Mouse (Mus musculus) liver, postnatal 0 days (tissue): ENCODE measurements around the gene Apoh. TPM values are rescaled to one million over a fixed set of nuclear protein-coding genes. Genes with fewer than 3 reads are reported as not detected.

Experiments used
- ATAC-seq: fragments of 200-750 bp; cut with Nextera tagmentation; 2 replicates; pipeline ENCODE4 v1.8.0; 2017; ENCODE audit warnings: mild to moderate bottlenecking, moderate library complexity
- DNase-seq: peaks from one replicate; pipeline ENCODE4 v3.0.0-alpha.2; 2016
- H3K27ac ChIP-seq: fragments of 300-500 bp; sonication (generic); 2 replicates; pipeline ENCODE4 v1.5.1; 2014; ENCODE audit warnings: antibody characterized with exemption, moderate library complexity, mild to moderate bottlenecking, low read depth
- H3K27me3 ChIP-seq: fragments of 300-500 bp; sonication (generic); 2 replicates; pipeline ENCODE4 v1.6.1; 2014; ENCODE audit warnings: low read length, control low read depth, mixed read lengths; ENCODE audit not compliant: insufficient read depth
- H3K36me3 ChIP-seq: fragments of 300-500 bp; sonication (generic); replicated peaks from 2 replicates; pipeline ENCODE4 v1.6.1; 2014; ENCODE audit warnings: mild to moderate bottlenecking, control low read depth, low read length, moderate library complexity, mixed read lengths; ENCODE audit not compliant: insufficient read depth
- H3K4me1 ChIP-seq: fragments of 300-500 bp; sonication (generic); 2 replicates; pipeline ENCODE4 v1.6.1; 2014; ENCODE audit warnings: antibody characterized with exemption, mild to moderate bottlenecking, control low read depth; ENCODE audit not compliant: insufficient read depth
- H3K4me2 ChIP-seq: fragments of 300-500 bp; sonication (generic); 2 replicates; pipeline ENCODE4 v1.6.1; 2014; ENCODE audit warnings: low read depth, mild to moderate bottlenecking, low read length, moderate library complexity, mixed read lengths
- H3K4me3 ChIP-seq: fragments of 300-500 bp; sonication (generic); 2 replicates; pipeline ENCODE4 v1.5.1; 2014; ENCODE audit warnings: low read depth, low read length
- H3K9ac ChIP-seq: fragments of 300-500 bp; sonication (generic); replicated peaks from 2 replicates; pipeline ENCODE4 v1.6.1; 2014; ENCODE audit warnings: mild to moderate bottlenecking, moderate library complexity
- H3K9me3 ChIP-seq: fragments of 300-500 bp; sonication (generic); 2 replicates; pipeline ENCODE4 v1.6.1; 2016; ENCODE audit warnings: mild to moderate bottlenecking, control low read depth, low read length, mixed read lengths
- CTCF ChIP-seq: sonication (generic); IDR thresholded peaks from 2 replicates; pipeline ENCODE4 v1.5.1; 2016; ENCODE audit warnings: antibody characterized with exemption, low read depth
- EP300 ChIP-seq: IDR thresholded peaks from 2 replicates; pipeline ENCODE4 v1.6.1; 2016; ENCODE audit warnings: antibody characterized with exemption, low read depth, mild to moderate bottlenecking
- WGBS: fragments of 180-500 bp; shearing (Covaris S2); extraction: QIAGEN DNeasy Blood & Tissue Kit; methylation state at CpG from one replicate; pipeline ENCODE4 v1.1.7; 2014; ENCODE audit not compliant: insufficient replicate concordance; 5-methylcytosine and 5-hydroxymethylcytosine counted together
- polyA plus RNA-seq: library from polyadenylated mRNA; unstranded; fragments of >200 nt; fragmentation: Nextera tagmentation; extraction: Ambion mirVana; gene quantifications from 2 replicates; pipeline ENCODE4 v1.2.1, GENCODE M21; 2015

The Apoh gene
- polyA plus RNA-seq, 1 experiment from 2014 or later = 3,365 TPM

GRCm38 (mm10) chr11:108309791-108310190 is 33.4 kb upstream of the Apoh start:
- DNase-seq (no peak), ATAC-seq (no peak)
- peaks cover 30% of the 10 kb centered on the region for H3K4me1 ChIP-seq
- H3K36me3 ChIP-seq = no peaks in the 10 kb centered on the region
- H3K4me2 ChIP-seq = no peak overlapping the region
- 61% methylated on average over 5 of the region's 5 CpGs for WGBS
- no peak overlapping the region for H3K27ac ChIP-seq
- no peak overlapping the region for H3K9ac ChIP-seq
- H3K9me3 ChIP-seq = no peaks in the 10 kb centered on the region
- H3K27me3 ChIP-seq = no peaks in the 10 kb centered on the region
- H3K4me3 ChIP-seq = no peak overlapping the region
- TF ChIP-seq CTCF = no peak
- no peak for TF ChIP-seq EP300

- no peak for DNase-seq
- Histone ChIP-seq H3K9me3 (no peaks in the 10 kb centered on the region), H3K4me1 (peaks cover 18% of the 10 kb centered on the region), H3K4me3 (no peak overlapping the region), H3K27ac (no peak overlapping the region), H3K27me3 (no peaks in the 10 kb centered on the region), H3K36me3 (no peaks in the 10 kb centered on the region), H3K9ac (no peak overlapping the region), H3K4me2 (no peak overlapping the region)
- ATAC-seq = no peak
- TF ChIP-seq CTCF (no peak), EP300 (no peak)
- WGBS = 21% methylated on average over 2 of the region's 2 CpGs
Observed at GRCm38 (mm10) chr11:108311912-108312311, 31.2 kb upstream of the Apoh start.

- Histone ChIP-seq H3K4me2 (no peak overlapping the region), H3K27me3 (no peaks in the 10 kb centered on the region), H3K4me3 (no peak overlapping the region), H3K27ac (no peak overlapping the region), H3K36me3 (no peaks in the 10 kb centered on the region; the same call in 1 of the 2 replicates), H3K9me3 (no peaks in the 10 kb centered on the region), H3K4me1 (peaks cover 17% of the 10 kb centered on the region), H3K9ac (no peak overlapping the region)
- ATAC-seq (no peak), DNase-seq (no peak)
- TF ChIP-seq CTCF (no peak), EP300 (no peak)
- WGBS = 58% methylated on average over 5 of the region's 5 CpGs
Observed at GRCm38 (mm10) chr11:108312516-108312915, 30.6 kb upstream of the Apoh start.

- no peak overlapping the region for H3K4me3 ChIP-seq
- H3K9ac ChIP-seq = no peak overlapping the region
- WGBS = 69% methylated on average over 7 of the region's 7 CpGs
- DNase-seq = no peak
- no peaks in the 10 kb centered on the region; the same call in 1 of the 2 replicates for H3K36me3 ChIP-seq
- no peak overlapping the region for H3K27ac ChIP-seq
- H3K9me3 ChIP-seq = no peaks in the 10 kb centered on the region
- peaks cover 14% of the 10 kb centered on the region for H3K4me1 ChIP-seq
- no peak for TF ChIP-seq EP300
- TF ChIP-seq CTCF = no peak
- H3K4me2 ChIP-seq = no peak overlapping the region
- H3K27me3 ChIP-seq = no peaks in the 10 kb centered on the region
- no peak for ATAC-seq
Observed at GRCm38 (mm10) chr11:108315736-108316135, 27.4 kb upstream of the Apoh start.

GRCm38 (mm10) chr11:108317878-108318277 is 25.3 kb upstream of the Apoh start:
- no peak for TF ChIP-seq CTCF
- no peak for TF ChIP-seq EP300
- H3K9ac ChIP-seq = no peak overlapping the region
- ATAC-seq = no peak
- no peak overlapping the region for H3K27ac ChIP-seq
- no peaks in the 10 kb centered on the region for H3K9me3 ChIP-seq
- no peaks in the 10 kb centered on the region for H3K4me1 ChIP-seq
- H3K4me3 ChIP-seq = no peak overlapping the region
- WGBS = 47% methylated on average over 6 of the region's 6 CpGs
- H3K27me3 ChIP-seq = no peaks in the 10 kb centered on the region
- no peak overlapping the region for H3K4me2 ChIP-seq
- DNase-seq = no peak
- no peaks in the 10 kb centered on the region; the same call in 1 of the 2 replicates for H3K36me3 ChIP-seq

- Histone ChIP-seq H3K36me3 (no peaks in the 10 kb centered on the region; the same call in 1 of the 2 replicates), H3K9ac (no peak overlapping the region), H3K9me3 (no peaks in the 10 kb centered on the region), H3K4me1 (no peaks in the 10 kb centered on the region), H3K4me2 (no peak overlapping the region), H3K27me3 (no peaks in the 10 kb centered on the region), H3K4me3 (no peak overlapping the region), H3K27ac (no peak overlapping the region)
- DNase-seq (no peak), ATAC-seq (no peak)
- TF ChIP-seq EP300 (no peak), CTCF (no peak)
- 76% methylated on average over 11 of the region's 11 CpGs for WGBS
Observed at GRCm38 (mm10) chr11:108319162-108319561, 24.0 kb upstream of the Apoh start.

- TF ChIP-seq CTCF = no peak
- no peak for TF ChIP-seq EP300
- Histone ChIP-seq H3K36me3 (no peaks in the 10 kb centered on the region; the same call in 1 of the 2 replicates), H3K4me3 (no peak overlapping the region), H3K27ac (no peak overlapping the region), H3K4me1 (no peaks in the 10 kb centered on the region), H3K4me2 (no peak overlapping the region), H3K27me3 (no peaks in the 10 kb centered on the region), H3K9me3 (no peaks in the 10 kb centered on the region), H3K9ac (no peak overlapping the region)
- DNase-seq (no peak), ATAC-seq (no peak)
- 40% methylated on average over 7 of the region's 7 CpGs for WGBS
Observed at GRCm38 (mm10) chr11:108320561-108320960, 22.6 kb upstream of the Apoh start.
